Mouse (Mus musculus) kidney, postnatal 0 days (tissue): ENCODE measurements around the gene Uvrag. TPM values are rescaled to one million over a fixed set of nuclear protein-coding genes. Genes with fewer than 3 reads are reported as not detected.

Source experiments
- ATAC-seq: fragments of 200-750 bp; cut with Nextera tagmentation; replicated peaks from 2 replicates; pipeline ENCODE4 v1.8.0; 2017; ENCODE audit warnings: low read depth, moderate number of reproducible peaks, moderate TSS enrichment, moderate library complexity; ENCODE audit not compliant: low FRiP score
- DNase-seq: peaks from one replicate; pipeline ENCODE4 v3.0.0-alpha.2; 2016; ENCODE audit warnings: low spot score
- H3K27ac ChIP-seq: fragments of 300-500 bp; sonication (generic); 2 replicates; pipeline ENCODE4 v1.5.1; 2014; ENCODE audit warnings: mild to moderate bottlenecking
- H3K27me3 ChIP-seq: fragments of 300-500 bp; sonication (generic); 2 replicates; pipeline ENCODE4 v1.6.1; 2014; ENCODE audit warnings: low read length, mixed read lengths; ENCODE audit not compliant: insufficient read depth
- H3K36me3 ChIP-seq: fragments of 300-500 bp; sonication (generic); 2 replicates; pipeline ENCODE4 v1.6.1; 2014; ENCODE audit warnings: low read length, mixed read lengths; ENCODE audit not compliant: insufficient read depth
- H3K4me1 ChIP-seq: fragments of 300-500 bp; sonication (generic); replicated peaks from 2 replicates; pipeline ENCODE4 v1.6.1; 2014; ENCODE audit warnings: antibody characterized with exemption, low read length, mixed read lengths; ENCODE audit not compliant: insufficient read depth
- H3K4me2 ChIP-seq: fragments of 300-500 bp; sonication (generic); 2 replicates; pipeline ENCODE4 v1.6.1; 2014; ENCODE audit warnings: mild to moderate bottlenecking, low read length, moderate library complexity, mixed read lengths
- H3K4me3 ChIP-seq: fragments of 300-500 bp; sonication (generic); replicated peaks from 2 replicates; pipeline ENCODE4 v1.5.1; 2014; ENCODE audit warnings: low read depth, low read length
- H3K9ac ChIP-seq: fragments of 300-500 bp; sonication (generic); 2 replicates; pipeline ENCODE4 v1.6.1; 2014; ENCODE audit warnings: low read depth, low read length
- H3K9me3 ChIP-seq: fragments of 300-500 bp; sonication (generic); replicated peaks from 2 replicates; pipeline ENCODE4 v1.6.1; 2016; ENCODE audit warnings: low read length, inconsistent platforms, mixed read lengths
- CTCF ChIP-seq: IDR thresholded peaks from 2 replicates; pipeline ENCODE4 v1.5.1; 2016; ENCODE audit warnings: antibody characterized with exemption, low read depth, mild to moderate bottlenecking, moderate library complexity
- WGBS: fragments of 180-500 bp; shearing (Covaris S2); extraction: QIAGEN DNeasy Blood & Tissue Kit; methylation state at CpG from one replicate; pipeline ENCODE4 v1.1.7; 2014; 5-methylcytosine and 5-hydroxymethylcytosine counted together
- polyA plus RNA-seq: library from polyadenylated mRNA; unstranded; fragments of >200 nt; fragmentation: Nextera tagmentation; extraction: Ambion mirVana; gene quantifications from 2 replicates; pipeline ENCODE4 v1.2.1, GENCODE M21; 2015

Gene Uvrag
- polyA plus RNA-seq, 1 experiment from 2014 or later: 19.0 TPM

DNA sequence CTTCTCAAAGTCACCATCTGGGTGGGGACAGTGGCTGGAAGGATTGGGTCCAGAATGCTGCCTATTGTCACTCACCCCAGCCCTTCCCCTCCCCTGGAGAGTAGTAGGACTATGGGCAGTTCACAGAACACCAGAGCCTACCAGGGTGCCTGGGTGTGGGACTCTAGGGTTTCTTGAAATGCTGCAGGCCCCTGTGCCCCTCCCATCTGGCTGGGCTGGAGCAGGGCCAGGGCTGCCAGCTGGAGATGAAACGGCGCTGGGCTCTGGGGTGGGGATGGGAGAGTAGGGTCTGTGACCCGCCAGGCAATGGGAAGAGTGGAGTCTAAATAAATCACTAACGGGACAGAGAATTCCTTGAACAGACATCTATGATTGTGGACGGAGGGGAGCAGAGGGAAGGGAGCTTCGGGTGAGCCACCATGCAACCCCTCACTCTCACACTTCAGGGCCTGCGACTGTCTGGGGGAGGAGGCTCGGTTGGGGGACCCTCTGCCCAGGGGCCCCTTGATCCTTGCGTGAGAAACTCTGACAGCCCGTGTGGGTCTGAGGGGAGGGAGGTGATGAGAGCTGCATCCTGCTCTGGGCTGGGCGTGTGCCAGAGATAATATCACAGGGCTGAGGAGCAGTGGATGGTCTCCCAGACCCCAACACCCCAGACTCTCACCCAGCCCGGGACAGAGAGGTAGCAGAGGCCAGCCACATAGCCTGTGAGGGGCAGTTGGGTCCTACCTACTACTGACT, 273.7 kb downstream of the Uvrag start:
- no peak for TF ChIP-seq CTCF
- WGBS: 15% methylated on average over 12 of the region's 12 CpGs
- no peaks in the 10 kb centered on the region for H3K27me3 ChIP-seq
- H3K9ac ChIP-seq: peak overlapping the region; percentile 27; the same call in 1 of the 2 replicates
- DNase-seq (peak; percentile 58), ATAC-seq (0 out of 2 replicates have a peak, but pooled peaks have one; percentile 25)
- no peak overlapping the region for H3K27ac ChIP-seq
- no peak overlapping the region for H3K4me2 ChIP-seq
- no peaks in the 10 kb centered on the region for H3K9me3 ChIP-seq
- H3K4me3 ChIP-seq: no peak overlapping the region
- peaks cover 9% of the 10 kb centered on the region; the same call in 1 of the 2 replicates for H3K4me1 ChIP-seq
- no peaks in the 10 kb centered on the region for H3K36me3 ChIP-seq

- no peak overlapping the region for H3K27ac ChIP-seq
- H3K27me3 ChIP-seq: no peaks in the 10 kb centered on the region
- H3K9me3 ChIP-seq: no peaks in the 10 kb centered on the region
- 56% methylated on average over 9 of the region's 9 CpGs for WGBS
- ATAC-seq: no peak
- DNase-seq: no peak
- peaks cover 9% of the 10 kb centered on the region; the same call in 1 of the 2 replicates for H3K4me1 ChIP-seq
- no peak overlapping the region for H3K4me2 ChIP-seq
- H3K4me3 ChIP-seq: no peak overlapping the region
- no peaks in the 10 kb centered on the region for H3K36me3 ChIP-seq
- H3K9ac ChIP-seq: no peak overlapping the region
- no peak for TF ChIP-seq CTCF
These were observed 276.8 kb downstream of the Uvrag start for GRCm38 (mm10) chr7:98863969-98864718.

DNA sequence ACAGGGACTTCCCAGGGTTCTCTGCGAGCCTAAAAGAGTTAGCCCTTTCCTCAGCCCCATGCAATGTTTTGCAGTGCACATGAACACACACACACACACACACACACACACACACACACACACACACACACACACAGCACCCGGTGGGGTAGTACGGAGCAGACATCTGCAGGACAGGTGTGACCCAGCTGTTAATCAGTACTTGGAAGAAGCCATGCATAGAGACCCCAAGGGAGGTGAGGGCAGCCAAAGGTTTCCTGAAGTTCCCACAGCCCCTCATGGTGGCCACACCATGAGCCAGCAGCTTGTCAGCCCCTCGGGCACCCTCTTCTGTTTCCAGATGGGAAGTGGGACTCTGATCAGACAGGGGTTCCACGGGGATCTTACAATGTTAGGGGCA, 277.9 kb downstream of the Uvrag start:
- WGBS: 46% methylated on average over 5 of the region's 5 CpGs
- Histone ChIP-seq H3K4me2 (no peak overlapping the region), H3K9me3 (no peaks in the 10 kb centered on the region), H3K9ac (no peak overlapping the region), H3K27me3 (no peaks in the 10 kb centered on the region), H3K36me3 (no peaks in the 10 kb centered on the region), H3K27ac (no peak overlapping the region), H3K4me1 (peaks cover 9% of the 10 kb centered on the region; the same call in 1 of the 2 replicates), H3K4me3 (no peak overlapping the region)
- no peak for DNase-seq
- no peak for ATAC-seq
- no peak for TF ChIP-seq CTCF

GRCm38 (mm10) chr7:98861002-98861401, 279.9 kb downstream of the Uvrag start:
- DNase-seq (peak; percentile 79), ATAC-seq (0 out of 2 replicates have a peak, but pooled peaks have one; percentile 26)
- no peak overlapping the region for H3K9ac ChIP-seq
- WGBS: 10% methylated on average over 2 of the region's 2 CpGs
- H3K4me2 ChIP-seq: no peak overlapping the region
- H3K36me3 ChIP-seq: no peaks in the 10 kb centered on the region
- no peaks in the 10 kb centered on the region for H3K4me1 ChIP-seq
- no peak overlapping the region for H3K27ac ChIP-seq
- no peak overlapping the region for H3K4me3 ChIP-seq
- H3K9me3 ChIP-seq: no peaks in the 10 kb centered on the region
- H3K27me3 ChIP-seq: no peaks in the 10 kb centered on the region
- no peak for TF ChIP-seq CTCF

DNA sequence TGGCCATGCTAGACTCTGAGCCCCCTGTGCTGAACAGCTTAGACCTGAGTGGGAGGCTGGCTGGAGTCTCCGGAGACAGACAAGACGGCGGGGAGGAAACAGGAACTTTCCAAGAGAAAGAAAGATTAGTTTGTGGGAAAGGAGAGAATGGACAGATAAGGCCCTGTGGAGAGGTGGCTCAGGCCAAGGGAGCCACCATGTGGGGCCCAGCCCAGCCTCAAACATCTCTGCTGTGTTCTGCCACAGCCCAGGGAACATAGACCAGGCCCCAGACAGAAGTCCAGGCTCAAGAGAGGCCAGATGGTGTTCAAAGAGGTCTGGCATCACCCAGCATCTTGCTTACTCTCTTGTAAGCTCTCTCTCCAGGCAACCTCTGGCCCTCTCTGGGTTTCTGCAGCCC, 283.8 kb downstream of the Uvrag start:
- no peak overlapping the region for H3K4me2 ChIP-seq
- H3K36me3 ChIP-seq: no peaks in the 10 kb centered on the region
- H3K4me3 ChIP-seq: no peak overlapping the region
- no peak for DNase-seq
- no peak for TF ChIP-seq CTCF
- ATAC-seq: no peak
- no peak overlapping the region for H3K9ac ChIP-seq
- H3K27me3 ChIP-seq: no peaks in the 10 kb centered on the region
- no peak overlapping the region for H3K27ac ChIP-seq
- WGBS: 43% methylated on average over 3 of the region's 3 CpGs
- H3K9me3 ChIP-seq: no peaks in the 10 kb centered on the region
- H3K4me1 ChIP-seq: no peaks in the 10 kb centered on the region

DNA sequence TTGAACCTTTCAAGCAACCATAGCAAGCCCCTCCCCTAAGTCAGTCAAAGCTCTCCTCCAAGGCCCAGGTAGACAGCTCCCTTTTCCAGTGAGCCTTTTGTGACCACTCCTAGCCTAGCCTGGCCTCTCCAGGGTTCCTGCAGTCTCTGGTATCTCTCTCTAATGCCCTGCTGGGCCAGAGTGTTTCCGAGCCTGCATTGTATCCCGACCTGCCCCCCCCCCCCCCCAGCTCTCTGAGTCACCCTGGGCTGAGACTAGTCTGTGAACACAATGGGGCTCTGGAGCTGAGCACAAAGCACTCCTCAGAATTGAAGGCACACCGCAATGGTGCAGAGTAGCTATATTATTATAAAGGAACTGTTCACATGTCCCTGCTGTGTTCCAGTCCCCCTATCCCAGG, 284.8 kb downstream of the Uvrag start:
- TF ChIP-seq CTCF: no peak
- H3K27me3 ChIP-seq: no peaks in the 10 kb centered on the region
- no peak overlapping the region for H3K27ac ChIP-seq
- ATAC-seq: no peak
- no peak overlapping the region for H3K4me3 ChIP-seq
- H3K9me3 ChIP-seq: no peaks in the 10 kb centered on the region
- no peak overlapping the region for H3K9ac ChIP-seq
- H3K4me1 ChIP-seq: no peaks in the 10 kb centered on the region
- H3K4me2 ChIP-seq: no peak overlapping the region
- WGBS: 54% methylated on average over 3 of the region's 3 CpGs
- no peaks in the 10 kb centered on the region for H3K36me3 ChIP-seq
- DNase-seq: no peak
